ENCODE assay signal across 14 mouse cellular contexts in genomic region chr7:35362868-35363267, GRCm38 (mm10). TPM values are rescaled to one million over a fixed set of nuclear protein-coding genes. Genes with fewer than 3 reads are reported as not detected.
DNase-seq lines count a peak whose midpoint lies in the region; ATAC-seq and TF ChIP-seq lines count a peak whose summit lies in the region.
"Had no signal": no experiment of that assay in that cellular context is flagged by ENCODE, and none has a peak within 500 bp of the region (broad histone marks: within the 10 kb centered on the region; RNA-seq: fewer than 3 reads in every experiment).

No protein-coding gene starts in this region.

- no peak for TF ChIP-seq CTCF in kidney, postnatal 0 days (IDR thresholded peaks at IDR 0.05; ENCODE audit: low read depth)
- TF ChIP-seq CTCF in cerebellum, adult 2 months (IDR thresholded peaks at IDR 0.05; ENCODE audit: borderline replicate concordance, insufficient read depth, low read depth, low read length), result no peak

- H3K4me3 ChIP-seq in embryonic facial prominence, embryonic 12.5 days, result no peak overlapping the region
- no peak overlapping the region for H3K4me3 ChIP-seq in kidney, postnatal 0 days (replicated peaks; ENCODE audit: low read depth, low read length)
- H3K4me3 ChIP-seq in stomach, embryonic 15.5 days (replicated peaks), result no peak overlapping the region
- no peak overlapping the region for H3K4me3 ChIP-seq in cerebellum, adult 2 months (replicated peaks; ENCODE audit: insufficient read depth, low read depth, low read length)
- H3K4me3 ChIP-seq: forebrain, embryonic 13.5 days; hindbrain, embryonic 12.5 days; midbrain, embryonic 15.5 days had no signal

- H3K4me2 ChIP-seq in embryonic facial prominence, embryonic 12.5 days (replicated peaks), result no peak overlapping the region
- H3K4me2 ChIP-seq in kidney, postnatal 0 days (ENCODE audit: low read length), result no peak overlapping the region
- no peak overlapping the region for H3K4me2 ChIP-seq in stomach, embryonic 15.5 days
- H3K4me2 ChIP-seq: forebrain, embryonic 13.5 days; hindbrain, embryonic 12.5 days; midbrain, embryonic 15.5 days had no signal

- TF ChIP-seq POLR2A in cerebellum, adult 2 months (IDR thresholded peaks at IDR 0.05; ENCODE audit: borderline replicate concordance, insufficient read depth, low read length), result no peak

- ATAC-seq in embryonic facial prominence, embryonic 12.5 days (ENCODE audit: insufficient number of reproducible peaks, insufficient read depth, low FRiP score, low TSS enrichment), result 0 out of 2 replicates have a peak, but pooled peaks have one; percentile 29
- peak; percentile 91 for ATAC-seq in kidney, postnatal 0 days (replicated peaks; ENCODE audit: low FRiP score, low read depth)
- peak; percentile 54; the same call in 1 of the 2 replicates for ATAC-seq in stomach, embryonic 15.5 days (ENCODE audit: insufficient read depth, low FRiP score, low read depth)
- no peak for ATAC-seq in CD4-positive, CD25-positive, alpha-beta regulatory T cell, adult 4 months
- ATAC-seq: forebrain, embryonic 13.5 days; midbrain, embryonic 15.5 days had no signal

- H3K9ac ChIP-seq in embryonic facial prominence, embryonic 12.5 days, result no peak overlapping the region
- H3K9ac ChIP-seq in kidney, postnatal 0 days (ENCODE audit: low read depth, low read length), result no peak overlapping the region
- no peak overlapping the region for H3K9ac ChIP-seq in stomach, embryonic 15.5 days
- H3K9ac ChIP-seq: forebrain, embryonic 13.5 days; hindbrain, embryonic 12.5 days; midbrain, embryonic 15.5 days had no signal

- H3K36me3 ChIP-seq in embryonic facial prominence, embryonic 12.5 days, result no peaks in the 10 kb centered on the region
- H3K36me3 ChIP-seq in kidney, postnatal 0 days (ENCODE audit: insufficient read depth, low read length), result 0 out of 2 replicates have a peak, but pooled peaks cover 2% of the 10 kb centered on the region
- H3K36me3 ChIP-seq in stomach, embryonic 15.5 days, result no peaks in the 10 kb centered on the region
- H3K36me3 ChIP-seq: hindbrain, embryonic 12.5 days; midbrain, embryonic 15.5 days had no signal

- H3K4me1 ChIP-seq in embryonic facial prominence, embryonic 12.5 days, result no peaks in the 10 kb centered on the region
- H3K4me1 ChIP-seq in kidney, postnatal 0 days (replicated peaks; ENCODE audit: insufficient read depth, low read length), result peaks cover 12% of the 10 kb centered on the region
- 0 out of 2 replicates have a peak, but pooled peaks cover 6% of the 10 kb centered on the region for H3K4me1 ChIP-seq in stomach, embryonic 15.5 days
- no peaks in the 10 kb centered on the region; the same call in 1 of the 2 replicates for H3K4me1 ChIP-seq in cerebellum, adult 2 months (ENCODE audit: control insufficient read depth, insufficient read depth, low read length)
- H3K4me1 ChIP-seq: forebrain, embryonic 13.5 days; hindbrain, embryonic 12.5 days; midbrain, embryonic 15.5 days had no signal

- H3K27ac ChIP-seq in embryonic facial prominence, embryonic 12.5 days, result no peak overlapping the region
- peak overlapping the region; percentile 70 for H3K27ac ChIP-seq in kidney, postnatal 0 days
- H3K27ac ChIP-seq in stomach, embryonic 15.5 days, result no peak overlapping the region
- no peak overlapping the region for H3K27ac ChIP-seq in cerebellum, adult 2 months (ENCODE audit: insufficient read depth, low read length)
- H3K27ac ChIP-seq: forebrain, embryonic 13.5 days; hindbrain, embryonic 12.5 days; midbrain, embryonic 15.5 days had no signal

- peak; percentile 29 to 60 for DNase-seq in lung, adult 18-20 months
- no peak for DNase-seq in lung, postnatal 25 days (ENCODE audit: low spot score)
- DNase-seq in kidney, postnatal 0 days (ENCODE audit: low spot score), result peak; percentile 78
- no peak for DNase-seq in cerebellum, adult 2 months
- no peak for DNase-seq in spleen, adult 18-20 months
- DNase-seq: cerebellum, postnatal 36 days; heart, adult 11 months; layer of hippocampus, adult 9-11 months had no signal

- H3K27me3 ChIP-seq in embryonic facial prominence, embryonic 12.5 days, result no peaks in the 10 kb centered on the region
- no peaks in the 10 kb centered on the region for H3K27me3 ChIP-seq in kidney, postnatal 0 days (ENCODE audit: insufficient read depth, low read length)
- no peaks in the 10 kb centered on the region for H3K27me3 ChIP-seq in stomach, embryonic 15.5 days (replicated peaks)
- no peaks in the 10 kb centered on the region for H3K27me3 ChIP-seq in cerebellum, adult 2 months (ENCODE audit: control insufficient read depth, insufficient read depth, low read length)
- H3K27me3 ChIP-seq: forebrain, embryonic 13.5 days; hindbrain, embryonic 12.5 days; midbrain, embryonic 15.5 days had no signal

- no peaks in the 10 kb centered on the region for H3K9me3 ChIP-seq in embryonic facial prominence, embryonic 12.5 days
- no peaks in the 10 kb centered on the region for H3K9me3 ChIP-seq in kidney, postnatal 0 days (replicated peaks; ENCODE audit: low read length)
- H3K9me3 ChIP-seq in stomach, embryonic 15.5 days, result no peaks in the 10 kb centered on the region
- H3K9me3 ChIP-seq: forebrain, embryonic 13.5 days; hindbrain, embryonic 12.5 days; midbrain, embryonic 15.5 days had no signal

- whole genome bisulfite sequencing in embryonic facial prominence, embryonic 12.5 days, result 41% methylated on average over 5 of the region's 5 CpGs
- WGBS in kidney, postnatal 0 days, result 39% methylated on average over 5 of the region's 5 CpGs
- WGBS in stomach, embryonic 15.5 days, result 49% methylated on average over 5 of the region's 5 CpGs
- WGBS in cerebellum, adult 2 months, result 87% methylated on average over 5 of the region's 5 CpGs

RNA-seq across cellular contexts. Expression of gene Rhpn2, which starts 28.9 kb away (rescaled TPM):
- polyA plus RNA-seq in embryonic facial prominence, embryonic 12.5 days (2016; fragmentation: Nextera tagmentation; extraction: Ambion mirVana), result 4.1 and 4.9 TPM in 2 replicates
- polyA plus RNA-seq in kidney, postnatal 0 days (2015; fragmentation: Nextera tagmentation; extraction: Ambion mirVana), result 14.6 and 15.1 TPM in 2 replicates
- 29.2 and 38.2 TPM in 2 replicates for polyA plus RNA-seq in stomach, embryonic 15.5 days (2015; fragmentation: Nextera tagmentation; extraction: Ambion mirVana)
- polyA plus RNA-seq in cerebellum, adult 2 months (2012; rRNA removed), result 9.9 and 10.1 TPM in 2 replicates
- polyA plus RNA-seq in CD4-positive, CD25-positive, alpha-beta regulatory T cell, adult 4 months (2017; shearing (Covaris generic)), result under 1 TPM; 0.28 to 0.39 TPM

RNA-seq across cellular contexts. Expression of gene Faap24, which starts 33.8 kb away (rescaled TPM):
- polyA plus RNA-seq in embryonic facial prominence, embryonic 12.5 days (2016; fragmentation: Nextera tagmentation; extraction: Ambion mirVana), result 14.0 and 15.4 TPM in 2 replicates
- polyA plus RNA-seq in kidney, postnatal 0 days (2015; fragmentation: Nextera tagmentation; extraction: Ambion mirVana), result 14.3 and 15.4 TPM in 2 replicates
- polyA plus RNA-seq in stomach, embryonic 15.5 days (2015; fragmentation: Nextera tagmentation; extraction: Ambion mirVana), result 17.1 and 17.5 TPM in 2 replicates
- polyA plus RNA-seq in cerebellum, adult 2 months (2012; rRNA removed), result 4.3 and 4.5 TPM in 2 replicates
- 10 to 100 TPM; 34.0 to 40.4 TPM for polyA plus RNA-seq in CD4-positive, CD25-positive, alpha-beta regulatory T cell, adult 4 months (2017; shearing (Covaris generic))

RNA-seq across cellular contexts. Expression of gene Cep89, which starts 34.0 kb away (rescaled TPM):
- 56.0 and 58.3 TPM in 2 replicates for polyA plus RNA-seq in embryonic facial prominence, embryonic 12.5 days (2016; fragmentation: Nextera tagmentation; extraction: Ambion mirVana)
- 32.2 and 34.1 TPM in 2 replicates for polyA plus RNA-seq in kidney, postnatal 0 days (2015; fragmentation: Nextera tagmentation; extraction: Ambion mirVana)
- polyA plus RNA-seq in stomach, embryonic 15.5 days (2015; fragmentation: Nextera tagmentation; extraction: Ambion mirVana), result 45.4 and 49.3 TPM in 2 replicates
- 16.7 and 17.2 TPM in 2 replicates for polyA plus RNA-seq in cerebellum, adult 2 months (2012; rRNA removed)
- 10 to 100 TPM; 14.2 to 23.5 TPM for polyA plus RNA-seq in CD4-positive, CD25-positive, alpha-beta regulatory T cell, adult 4 months (2017; shearing (Covaris generic))

RNA-seq across cellular contexts. Expression of gene Gpatch1, which starts 44.6 kb away (rescaled TPM):
- polyA plus RNA-seq in embryonic facial prominence, embryonic 12.5 days (2016; fragmentation: Nextera tagmentation; extraction: Ambion mirVana), result 19.6 and 20.0 TPM in 2 replicates
- polyA plus RNA-seq in kidney, postnatal 0 days (2015; fragmentation: Nextera tagmentation; extraction: Ambion mirVana), result 17.0 and 17.6 TPM in 2 replicates
- 13.2 and 13.7 TPM in 2 replicates for polyA plus RNA-seq in stomach, embryonic 15.5 days (2015; fragmentation: Nextera tagmentation; extraction: Ambion mirVana)
- polyA plus RNA-seq in cerebellum, adult 2 months (2012; rRNA removed), result 19.6 and 20.2 TPM in 2 replicates
- polyA plus RNA-seq in CD4-positive, CD25-positive, alpha-beta regulatory T cell, adult 4 months (2017; shearing (Covaris generic)), result 10 to 100 TPM; 22.4 to 28.6 TPM

Comparison
In these comparisons a context has a peak if more than half of its experiments do, and no peak if none do; other contexts are left out.
1. DNase-seq: peak in lung, adult 18-20 months (2 of 2) and kidney, postnatal 0 days (single experiment); none in lung, postnatal 25 days (single experiment), cerebellum, adult 2 months (0 of 2) and spleen, adult 18-20 months (0 of 2).